Mouse (Mus musculus) CH12.LX (cell line): ENCODE data around the gene Uba52.

Experiments used
- CHD2 ChIP-seq: IDR thresholded peaks from 2 replicates; pipeline ENCODE4 v1.6.1; 2011; ENCODE audit warnings: low read length, improper control_type of control experiment
- CTCF ChIP-seq, 2 experiments: IDR thresholded peaks in 1 of 2; conservative IDR thresholded peaks in 1 of 2; 2 replicates each; pipeline ENCODE4 v1.5.1; 2011 to 2012; ENCODE audit warnings: low read depth in 2 of 2, low read length in 2 of 2, improper control_type of control experiment in 1 of 2, inconsistent platforms in 1 of 2, mild to moderate bottlenecking in 1 of 2, moderate library complexity in 1 of 2
- E2F4 ChIP-seq: IDR thresholded peaks from 2 replicates; pipeline ENCODE4 v1.6.1; 2011; ENCODE audit warnings: low read depth, low read length, improper control_type of control experiment; ENCODE audit not compliant: insufficient replicate concordance
- MAX ChIP-seq: IDR thresholded peaks from 2 replicates; pipeline ENCODE4 v1.6.1; 2011; ENCODE audit warnings: low read length, improper control_type of control experiment
- POLR2A ChIP-seq: IDR thresholded peaks from 2 replicates; pipeline ENCODE4 v1.6.1; 2011; ENCODE audit warnings: low read depth, mild to moderate bottlenecking, improper control_type of control experiment, low read length
- POLR2AphosphoS2 ChIP-seq: IDR thresholded peaks from 2 replicates; pipeline ENCODE4 v1.6.1; 2011; ENCODE audit warnings: low read depth, low read length, improper control_type of control experiment
- ZC3H11A ChIP-seq: IDR thresholded peaks from 2 replicates; pipeline ENCODE4 v1.6.1; 2012; ENCODE audit warnings: low read depth, mild to moderate bottlenecking, inconsistent platforms, low read length, improper control_type of control experiment

- TF ChIP-seq POLR2A = no peak
- no peak for TF ChIP-seq CHD2
- no peak for TF ChIP-seq E2F4
- no peak for TF ChIP-seq MAX
- no peak for TF ChIP-seq POLR2AphosphoS2
- no peak for TF ChIP-seq ZC3H11A
- no peak for TF ChIP-seq CTCF (conservative IDR thresholded peaks at IDR 0.05 in 1 of 2, IDR thresholded peaks at IDR 0.05 in 1 of 2; ENCODE audit: low read depth in 2 of 2, low read length in 2 of 2)
Measured at GRCm38 (mm10) chr8:70467229-70467725, 43.3 kb downstream of the Uba52 start.
